Mouse (Mus musculus) gastrocnemius, adult 2 months (tissue): ENCODE results near the gene Ppp1r13l. TPM values are rescaled to one million over a fixed set of nuclear protein-coding genes. Genes with fewer than 3 reads are reported as not detected.

ENCODE experiments used
- DNase-seq: peaks from one replicate; pipeline ENCODE4 v3.0.0; 2022
- H3K27ac ChIP-seq: fragments of 200-600 bp; 2 replicates; pipeline ENCODE4 v1.8.1; 2022; ENCODE audit warnings: mild to moderate bottlenecking
- H3K4me3 ChIP-seq: fragments of 200-600 bp; 2 replicates; pipeline ENCODE4 v1.8.1; 2022; ENCODE audit warnings: mild to moderate bottlenecking, moderate library complexity
- CTCF ChIP-seq: fragments of 200-600 bp; IDR thresholded peaks from 2 replicates; pipeline ENCODE4 v1.8.1; 2022; ENCODE audit warnings: antibody characterized with exemption, mild to moderate bottlenecking, moderate library complexity
- intact Hi-C: fragments of 180-260 bp; cut with DNase I; formaldehyde crosslinking; loops from one replicate; pipeline ENCODE4 v1.15.1; 2025
- total RNA-seq, 2 experiments: library from RNA; stranded (reverse); gene quantifications; 2 replicates each; pipeline ENCODE4 v1.2.3; 2021

The Ppp1r13l gene
- total RNA-seq, 2 experiments from 2014 or later, result 2.1 to 4.9 TPM

DNA sequence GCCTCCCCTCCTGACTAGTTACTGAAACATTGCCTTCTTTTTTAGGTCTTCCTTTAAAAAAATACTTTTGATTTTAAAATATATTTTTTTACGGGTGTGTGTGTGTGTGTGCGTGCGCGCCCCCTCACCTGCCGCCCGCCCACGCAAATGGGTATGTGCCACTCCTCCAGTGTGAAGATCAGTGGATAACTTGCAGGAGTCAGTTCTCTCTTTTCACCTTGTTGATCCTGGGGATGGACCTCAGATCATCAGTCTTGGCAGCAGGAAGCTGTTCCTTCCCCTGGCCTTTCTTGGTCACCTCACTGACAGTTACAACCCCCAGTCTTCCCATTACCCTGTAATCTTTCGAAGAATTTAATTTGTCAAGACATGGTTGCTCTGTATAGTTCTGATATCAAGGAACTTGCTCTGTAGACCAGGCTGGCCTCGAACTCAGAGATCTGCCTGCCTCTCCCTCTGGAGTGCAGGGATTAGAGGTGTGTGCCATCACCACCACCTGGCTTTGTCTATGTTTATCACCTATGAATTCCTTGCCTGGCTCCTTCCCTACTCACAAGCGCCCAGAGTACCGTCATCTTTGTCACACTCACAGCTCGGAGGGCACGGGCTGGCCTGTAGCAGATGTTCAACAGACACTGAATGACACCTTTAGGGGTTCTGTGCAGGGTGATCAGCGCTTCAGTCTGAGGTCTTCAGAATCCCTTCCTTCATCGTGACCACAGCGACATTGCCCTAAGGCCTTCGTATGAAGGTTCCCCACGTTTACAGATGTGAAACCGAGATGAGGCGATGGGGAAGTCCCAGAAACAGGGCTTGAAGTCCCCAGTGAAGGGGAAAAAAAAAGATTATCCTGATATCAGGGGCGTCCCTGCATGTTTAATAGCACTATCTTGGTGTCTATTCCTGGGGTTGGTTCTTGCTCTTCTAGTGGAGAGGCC, 34.0 kb upstream of the Ppp1r13l start:
- intact Hi-C loops, result no loop called here
- no peak for DNase-seq
- Histone ChIP-seq H3K4me3 (peak overlapping the region; percentile 72), H3K27ac (peak overlapping the region; percentile 89)
- no peak for TF ChIP-seq CTCF

DNA sequence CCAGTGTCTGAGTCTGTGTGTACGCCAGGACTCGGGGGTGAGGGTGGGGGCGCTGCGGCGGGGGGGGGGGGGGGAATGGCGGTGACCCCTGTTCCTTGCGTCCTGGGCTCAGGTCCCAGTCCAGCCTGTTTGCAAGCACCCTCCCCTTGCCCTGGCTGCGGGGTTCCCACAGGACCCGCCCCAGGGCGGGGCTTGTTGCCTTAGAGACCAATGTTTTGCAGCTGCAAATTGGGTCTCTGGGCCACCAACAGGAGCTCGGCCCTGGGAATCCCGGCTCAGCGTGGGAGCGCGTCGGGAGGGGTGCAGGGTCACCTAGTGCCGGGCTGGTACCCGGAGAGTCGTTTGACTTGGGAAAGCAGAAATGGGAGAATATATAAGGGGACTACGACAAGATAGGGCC, 33.2 kb upstream of the Ppp1r13l start:
- peak; percentile 95 for DNase-seq
- no peak for TF ChIP-seq CTCF
- intact Hi-C loops, result no loop called here
- peak overlapping the region; percentile 89 for H3K27ac ChIP-seq
- H3K4me3 ChIP-seq, result peak overlapping the region; percentile 72

DNA sequence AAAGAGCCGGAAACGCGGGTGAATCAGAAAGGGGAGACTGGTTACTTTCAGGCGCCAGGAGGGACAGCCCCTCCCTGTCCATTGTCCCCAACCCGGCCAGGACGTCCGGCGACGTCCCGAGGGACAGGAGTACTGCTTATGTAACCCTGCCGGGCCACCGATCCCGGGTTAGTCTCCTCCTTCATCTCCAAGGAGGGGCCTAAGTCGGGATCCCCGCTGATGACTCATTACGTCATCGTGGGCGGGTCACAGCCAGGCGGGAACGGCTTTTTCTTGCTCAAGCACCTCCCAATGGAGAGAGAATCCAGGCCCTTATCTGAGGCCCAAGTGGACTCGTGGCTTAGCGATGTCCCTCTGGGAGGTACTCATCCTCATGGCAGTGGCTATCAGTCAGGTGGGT, 32.4 kb upstream of the Ppp1r13l start:
- peak; percentile 94 for DNase-seq
- no peak for TF ChIP-seq CTCF
- Histone ChIP-seq H3K27ac (peak overlapping the region; percentile 89), H3K4me3 (peak overlapping the region; percentile 72)
- intact Hi-C loops, result no loop called here

DNA sequence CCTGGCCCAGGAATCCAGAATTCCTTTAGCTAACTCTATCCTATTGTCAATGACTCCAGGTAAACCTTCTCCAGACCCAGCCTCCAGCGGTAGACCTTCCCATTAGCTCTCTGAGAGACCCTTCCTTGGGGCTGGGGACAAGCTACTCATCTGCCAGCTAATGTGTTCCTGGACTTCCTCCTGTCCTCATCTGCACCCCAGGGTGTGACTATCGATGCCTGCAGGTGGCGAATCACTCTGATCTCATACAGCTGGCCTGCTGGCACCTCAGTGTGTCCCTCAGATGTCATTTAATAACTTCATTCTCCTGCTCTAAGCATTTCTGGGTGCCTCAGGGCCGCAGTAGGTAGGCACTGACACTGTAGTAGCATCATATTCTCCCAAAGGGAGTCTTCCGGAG, 31.8 kb upstream of the Ppp1r13l start:
- peak overlapping the region; percentile 89 for H3K27ac ChIP-seq
- H3K4me3 ChIP-seq, result peak overlapping the region; percentile 72; the same call in 1 of the 2 replicates
- TF ChIP-seq CTCF, result no peak
- no peak for DNase-seq
- intact Hi-C loops, result no loop called here

DNA sequence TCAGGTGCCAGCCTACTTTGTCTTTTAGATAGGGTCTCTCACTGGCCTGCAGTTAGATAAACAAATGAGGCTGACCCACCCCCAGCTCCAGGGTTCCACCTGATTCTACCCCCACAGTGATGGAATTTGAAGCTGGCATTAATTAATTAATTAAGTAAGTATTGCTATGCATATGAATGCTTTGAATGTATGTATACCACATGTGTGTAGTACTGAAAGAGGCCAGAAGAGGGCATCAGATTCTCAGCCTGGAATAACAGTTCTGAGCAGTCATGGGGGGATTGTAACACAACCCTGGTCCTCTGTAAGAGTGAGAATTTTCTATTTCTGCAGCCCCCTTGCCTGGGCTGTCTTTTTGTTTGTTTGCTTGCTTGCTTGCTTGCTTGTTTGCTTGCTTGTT, 31.1 kb upstream of the Ppp1r13l start:
- peak; percentile 41 for TF ChIP-seq CTCF
- intact Hi-C loops, result no loop called here
- DNase-seq, result no peak
- Histone ChIP-seq H3K27ac (no peak overlapping the region), H3K4me3 (no peak overlapping the region)

DNA sequence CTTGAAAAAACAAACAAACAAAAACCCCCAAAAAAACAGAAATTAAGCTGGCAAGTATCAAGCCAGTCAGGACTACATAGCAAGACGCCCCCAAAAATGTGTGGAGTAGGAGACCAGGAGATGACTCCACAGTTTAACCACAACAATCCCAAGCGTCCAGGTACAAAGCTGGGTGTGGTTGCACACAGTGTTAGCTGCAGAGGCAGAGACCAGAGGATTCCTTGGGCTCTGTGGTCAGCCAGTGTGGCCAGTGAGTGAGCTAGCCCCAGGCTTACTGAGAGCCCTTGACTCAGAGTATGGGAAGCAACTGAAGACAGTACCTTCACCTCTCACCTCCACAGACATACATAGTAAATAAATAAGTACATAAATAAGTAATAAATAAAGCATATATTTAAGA, 27.6 kb upstream of the Ppp1r13l start:
- Histone ChIP-seq H3K4me3 (peak overlapping the region; percentile 89), H3K27ac (peak overlapping the region; percentile 97)
- intact Hi-C loops, result no loop called here
- TF ChIP-seq CTCF, result no peak
- DNase-seq, result no peak

DNA sequence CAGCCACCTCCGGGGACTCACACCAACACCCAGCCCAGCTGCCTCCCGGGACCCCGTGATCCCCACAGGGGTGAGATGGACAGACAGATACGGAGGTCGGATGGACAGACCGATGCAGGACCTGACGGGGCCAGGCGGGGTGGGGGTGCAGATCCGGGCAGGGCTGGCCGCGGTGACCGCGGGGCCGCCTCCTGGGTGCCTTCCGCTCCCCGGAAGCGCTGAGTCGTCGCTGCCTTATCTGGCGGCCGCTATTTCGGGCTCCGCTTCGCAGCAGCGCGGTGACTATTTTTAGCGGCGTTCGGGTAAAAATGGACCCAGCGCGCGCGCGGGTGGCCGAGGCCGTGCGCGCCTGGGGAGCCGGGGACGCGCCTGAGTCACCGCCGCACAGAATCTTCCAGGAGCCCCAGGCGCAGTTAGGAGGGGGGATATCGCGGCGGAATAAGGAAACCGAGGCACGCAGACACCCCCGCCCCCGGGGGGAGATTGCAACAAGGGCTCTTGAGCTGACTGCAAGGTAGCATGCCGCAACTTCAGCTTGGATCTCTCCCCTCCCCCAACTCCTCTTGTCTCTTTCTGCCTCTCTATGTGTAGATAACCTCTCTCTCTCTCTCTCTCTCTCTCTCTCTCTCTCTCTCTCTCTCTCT, 26.7 kb upstream of the Ppp1r13l start:
- DNase-seq, result peak; percentile 94
- no peak for TF ChIP-seq CTCF
- H3K4me3 ChIP-seq, result peak overlapping the region; percentile 89
- peak overlapping the region; percentile 97 for H3K27ac ChIP-seq
- intact Hi-C loops, result no loop called here

DNA sequence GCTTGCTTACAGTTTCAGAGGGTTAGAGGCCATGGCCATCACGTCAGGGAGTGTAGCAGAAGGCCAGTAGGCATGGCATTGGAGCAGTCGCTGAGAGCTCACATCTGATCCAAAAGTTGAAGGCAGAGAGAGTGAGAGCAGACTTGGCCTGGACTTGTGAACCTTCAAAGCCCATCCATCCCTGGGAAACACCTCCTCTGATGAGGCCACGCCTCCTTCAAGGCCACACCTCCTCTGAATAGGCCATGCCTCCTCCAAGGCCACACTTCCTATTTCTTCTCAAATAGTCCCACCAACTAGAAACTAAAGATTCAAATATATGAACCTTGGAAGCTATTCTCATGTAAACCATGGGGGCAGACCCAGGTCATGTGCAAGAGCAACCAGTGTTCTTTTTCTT, 24.0 kb upstream of the Ppp1r13l start:
- no peak for TF ChIP-seq CTCF
- intact Hi-C loops, result no loop called here
- Histone ChIP-seq H3K27ac (no peak overlapping the region), H3K4me3 (no peak overlapping the region)
- DNase-seq, result no peak

DNA sequence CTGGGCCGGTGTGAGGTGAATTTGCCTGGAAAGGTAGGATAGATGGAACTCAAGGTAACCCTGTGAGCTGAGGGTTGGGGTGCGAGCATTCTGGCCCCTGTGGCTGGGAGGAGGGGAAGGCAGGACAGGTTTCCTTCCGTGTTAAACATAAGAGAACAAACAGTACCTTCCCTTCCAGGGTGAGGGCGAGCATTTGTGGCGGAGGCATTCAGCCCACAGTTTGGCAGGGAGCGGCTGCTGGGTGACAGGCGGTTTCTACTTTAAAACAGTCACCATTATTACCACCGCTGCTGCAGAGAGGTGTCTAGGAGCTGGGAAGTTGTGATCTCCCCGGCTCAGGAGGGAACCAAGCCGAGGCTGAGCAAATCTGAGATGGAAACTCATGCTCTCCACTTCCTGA, 22.4 kb upstream of the Ppp1r13l start:
- no peak for TF ChIP-seq CTCF
- peak overlapping the region; percentile 25 for H3K27ac ChIP-seq
- intact Hi-C loops, result no loop called here
- DNase-seq, result no peak
- no peak overlapping the region for H3K4me3 ChIP-seq

DNA sequence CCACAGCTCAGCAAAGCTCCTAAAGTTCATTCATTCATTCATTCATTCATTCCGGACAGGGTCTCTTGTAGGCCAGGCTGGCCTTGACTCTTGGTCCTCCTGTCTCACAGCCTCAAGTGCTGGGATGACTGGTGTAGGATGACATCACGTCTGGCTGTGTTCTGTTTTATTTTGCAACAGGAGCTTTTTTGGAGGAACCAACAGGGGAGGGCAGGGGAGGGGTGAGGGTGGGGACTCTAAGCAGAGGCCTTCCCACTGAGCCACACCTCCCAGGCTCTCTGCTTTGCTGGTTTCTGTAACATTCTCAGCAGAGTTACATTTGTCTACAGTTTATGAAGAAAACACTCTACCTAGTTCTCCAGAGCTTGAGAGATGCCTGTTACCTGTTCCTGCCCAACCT, 21.5 kb upstream of the Ppp1r13l start:
- TF ChIP-seq CTCF, result no peak
- intact Hi-C loops, result no loop called here
- peak overlapping the region; percentile 62 for H3K27ac ChIP-seq
- no peak for DNase-seq
- no peak overlapping the region for H3K4me3 ChIP-seq

DNA sequence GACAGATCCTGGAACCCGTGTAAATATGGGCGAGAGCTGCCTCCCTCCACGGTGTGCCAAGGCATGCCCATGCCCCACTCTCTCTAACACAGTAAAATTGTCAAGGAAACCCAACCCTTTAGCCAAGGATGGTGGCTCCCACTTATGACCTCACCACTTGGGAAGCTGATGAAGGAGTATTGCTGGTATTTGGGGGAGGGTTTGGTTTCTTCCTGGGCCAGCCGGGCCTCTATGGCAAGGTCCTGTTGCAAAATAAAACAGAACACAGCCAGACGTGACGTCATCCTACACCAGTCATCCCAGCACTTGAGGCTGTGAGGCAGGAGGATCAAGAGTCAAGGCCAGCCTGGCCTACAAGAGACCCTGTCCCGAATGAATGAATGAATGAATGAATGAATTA, 21.0 kb upstream of the Ppp1r13l start:
- peak overlapping the region; percentile 62 for H3K27ac ChIP-seq
- no peak for TF ChIP-seq CTCF
- intact Hi-C loops, result no loop called here
- no peak for DNase-seq
- H3K4me3 ChIP-seq, result no peak overlapping the region

DNA sequence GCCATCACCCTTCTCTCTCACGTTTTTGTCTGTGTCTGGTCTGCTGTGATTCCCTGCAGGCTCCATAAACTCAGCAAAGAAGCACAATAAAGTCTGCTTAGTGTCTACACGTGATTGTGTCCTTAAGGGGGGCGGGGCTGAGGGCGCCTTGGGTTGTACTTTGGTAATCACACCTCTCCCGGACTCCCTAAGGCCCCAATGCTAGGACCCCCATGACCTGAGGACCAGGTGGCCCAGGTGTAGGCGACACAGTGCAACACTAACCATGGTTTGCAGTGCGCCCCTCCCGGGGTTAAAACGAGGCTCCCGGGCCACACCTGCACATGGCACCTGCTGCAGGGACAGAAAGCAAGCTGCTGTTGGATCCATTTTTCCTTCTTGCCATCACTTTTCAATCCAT, 18.3 kb upstream of the Ppp1r13l start:
- TF ChIP-seq CTCF, result no peak
- no peak for DNase-seq
- Histone ChIP-seq H3K27ac (peak overlapping the region; percentile 94), H3K4me3 (peak overlapping the region; percentile 76)
- intact Hi-C loops, result no loop called here

DNA sequence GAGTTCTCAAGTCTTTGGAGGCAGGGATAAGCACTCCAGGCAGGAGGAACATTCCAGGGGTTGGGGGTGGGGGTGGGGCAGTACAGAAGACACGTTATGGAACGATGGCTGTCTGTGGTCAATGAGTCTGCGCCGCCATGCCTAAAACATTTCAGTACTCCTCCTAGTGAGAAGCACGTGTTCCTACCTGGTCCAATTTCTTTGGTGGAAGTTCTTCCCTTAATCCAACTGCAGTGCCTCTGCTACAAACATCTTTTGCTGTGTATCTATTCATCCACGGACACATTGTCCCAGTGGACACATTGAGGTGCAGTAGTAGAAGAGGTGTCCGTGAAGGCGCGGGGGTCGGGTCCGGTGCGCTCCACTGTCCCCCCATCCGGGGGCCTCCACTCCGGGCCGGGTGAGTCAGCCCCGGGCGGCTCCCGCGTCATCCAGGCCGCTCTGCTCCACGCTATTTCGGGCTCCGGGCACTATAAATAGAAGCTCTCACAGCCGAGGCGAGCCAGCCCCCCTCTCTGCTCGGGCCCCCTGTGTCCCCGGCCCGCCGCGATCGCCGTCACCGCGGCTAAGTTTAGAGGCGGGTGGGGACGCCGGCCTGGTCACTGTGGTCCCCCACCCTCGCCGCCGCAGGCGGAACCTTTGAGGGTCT, 17.7 kb upstream of the Ppp1r13l start:
- peak overlapping the region; percentile 94 for H3K27ac ChIP-seq
- TF ChIP-seq CTCF, result no peak

More for the DNA sequence above, 17.7 kb upstream of the Ppp1r13l start:
- intact Hi-C loops, result loop anchor here (1.0 kb wide), 1 partner anchor 42 kb away; no protein-coding TSS in a partner anchor
- peak; percentile 89 for DNase-seq
- peak overlapping the region; percentile 76 for H3K4me3 ChIP-seq
